Mouse (Mus musculus) cerebellum, adult 11-12 months (tissue): ENCODE measurements at regions not wholly inside any gene's neighbourhood (a gene's known extent, or its start where the extent isn't known, plus 50 kb on each side); places are given as distances from the start of the nearest gene placed in this dataset.

ENCODE experiments used
- DNase-seq: peaks from one replicate; pipeline ENCODE4 v3.0.0; 2022

- no peak for DNase-seq
These were observed 77.5 kb upstream of the Tiam2 start for GRCm38 (mm10) chr17:3248875-3249274.

- DNase-seq, result no peak
These were observed 77.1 kb upstream of the Tiam2 start for GRCm38 (mm10) chr17:3249320-3249719.

GRCm38 (mm10) chr17:3251176-3251575 lies 75.2 kb upstream of the Tiam2 start:
- DNase-seq, result no peak

- no peak for DNase-seq
These were observed 74.4 kb upstream of the Tiam2 start for GRCm38 (mm10) chr17:3251966-3252365.

DNA sequence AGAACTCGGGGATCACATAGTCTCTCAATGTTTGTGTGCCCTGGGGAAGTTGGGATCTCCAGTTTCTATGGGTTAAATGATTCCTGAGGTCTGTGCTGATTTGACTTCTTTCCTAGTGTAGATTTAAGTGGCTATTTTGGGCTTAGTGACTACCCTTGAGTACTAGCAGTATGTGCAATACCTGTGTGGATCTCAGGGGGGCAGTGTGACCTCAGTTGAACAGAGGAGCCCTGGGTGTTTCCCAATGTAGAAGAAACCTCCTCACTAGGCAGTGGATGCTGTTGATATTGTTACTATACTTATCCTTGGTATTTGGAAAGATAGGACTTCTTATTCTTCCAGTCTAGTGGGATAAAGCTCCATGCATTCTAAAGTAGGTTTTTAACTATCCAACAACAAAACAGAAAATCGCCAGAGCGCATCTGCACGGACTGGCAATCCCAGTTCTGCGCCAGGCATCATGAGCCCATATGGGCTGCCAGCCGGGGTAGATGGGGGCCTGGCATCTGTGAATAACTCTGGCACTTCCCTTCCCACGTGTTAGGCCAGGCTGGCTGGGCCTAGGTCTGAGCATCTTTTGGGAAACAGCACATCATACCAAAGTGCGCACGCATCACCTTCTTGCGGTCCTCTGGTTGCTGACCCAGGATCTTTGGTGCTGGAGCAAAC lies 72.7 kb upstream of the Tiam2 start:
- no peak for DNase-seq

DNA sequence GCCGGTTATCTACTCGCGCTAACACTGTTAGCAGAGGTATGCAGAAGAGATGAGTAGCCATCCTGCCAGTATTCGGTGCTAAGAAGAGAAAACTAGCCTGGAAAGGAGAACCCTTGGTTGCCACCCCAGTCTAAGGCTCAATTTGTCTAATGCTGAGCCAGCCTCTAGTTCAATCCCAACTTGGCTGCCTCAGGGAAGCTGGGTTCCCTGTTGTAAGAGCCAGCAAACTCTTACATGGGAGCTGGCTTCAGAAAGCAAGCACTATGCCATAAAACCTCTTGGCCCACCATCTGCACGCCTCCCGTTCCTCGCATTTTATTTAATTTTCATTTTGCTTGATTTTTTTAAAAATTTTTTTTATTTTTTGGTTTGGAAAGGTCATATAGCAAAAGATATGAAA lies 69.6 kb upstream of the Tiam2 start:
- no peak for DNase-seq

GRCm38 (mm10) chr17:3258811-3259510 lies 67.4 kb upstream of the Tiam2 start:
- DNase-seq, result no peak

- DNase-seq, result no peak
These were observed 65.6 kb upstream of the Tiam2 start for GRCm38 (mm10) chr17:3260796-3261195.

- peak; percentile 64 for DNase-seq
These were observed 53.0 kb upstream of the Tiam2 start for GRCm38 (mm10) chr17:3273108-3274091.

DNA sequence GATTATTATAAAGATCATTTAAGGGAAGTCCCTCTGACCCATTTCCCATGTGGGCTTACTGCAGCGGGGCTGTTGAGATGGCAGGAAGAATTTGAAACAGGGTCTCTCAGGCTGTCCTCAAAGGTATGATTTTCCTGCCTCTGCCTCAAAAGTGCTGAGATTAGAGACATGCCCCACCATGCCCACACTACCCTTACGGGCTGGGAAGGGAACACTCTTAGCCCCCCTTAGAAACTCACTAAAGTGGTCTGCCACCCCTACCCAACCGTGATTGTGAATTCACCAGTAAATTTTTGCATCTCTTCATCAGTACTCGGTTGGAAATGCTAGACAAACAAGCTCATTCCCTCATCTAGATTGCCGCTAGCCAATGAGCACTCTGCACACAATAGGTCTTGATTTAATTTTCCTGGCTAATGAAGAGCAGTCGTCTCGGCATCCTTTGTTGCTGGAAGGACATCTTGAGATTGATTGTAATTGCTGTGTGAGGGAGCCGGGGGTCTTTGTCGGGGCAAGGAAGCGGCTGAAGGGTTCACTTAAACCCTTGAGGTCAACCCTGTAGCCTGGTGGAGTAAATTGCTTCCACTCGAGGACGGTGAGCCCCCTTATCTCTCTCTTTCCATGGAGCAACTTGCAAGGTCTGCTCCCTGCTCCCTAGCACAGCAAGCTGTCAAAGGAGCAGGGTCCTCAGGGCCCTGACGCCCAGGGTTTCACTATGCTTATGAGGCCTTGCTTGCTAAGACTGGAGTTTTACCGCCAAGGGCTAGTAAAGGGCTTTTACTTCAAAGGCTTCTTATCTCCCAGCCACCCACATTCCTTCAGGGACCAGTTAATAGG lies 51.7 kb upstream of the Tiam2 start:
- no peak for DNase-seq
